Mouse (Mus musculus) Patski (cell line): ENCODE measurements around the gene Smim4. TPM values are rescaled to one million over a fixed set of nuclear protein-coding genes. Genes with fewer than 3 reads are reported as not detected.
A peak's percentile ranks its signal among the peaks of the same experiment; 100 is the strongest.

ENCODE experiments used
- ATAC-seq: fragments of 100-300 bp; one replicate; pipeline ENCODE4 v1.8.0; 2021
- CTCF ChIA-PET: fragments of 350-600 bp; sonication (Branson Sonifier 250); formaldehyde crosslinking; loops from one replicate; lab custom pipeline; 2022; ENCODE audit warnings: inconsistent platforms; lab: Charles Lee
- POLR2A ChIA-PET: fragments of 350-600 bp; sonication (Branson Sonifier 250); formaldehyde crosslinking; loops from one replicate; lab custom pipeline; 2022; ENCODE audit warnings: antibody characterized with exemption, inconsistent platforms; lab: Charles Lee
- DNase-seq: peaks from one replicate; pipeline ENCODE4 v3.0.0-alpha.2; 2011; ENCODE audit warnings: low read depth, low spot score
- H3K27me3 ChIP-seq: fragments of 371-371 bp; one replicate; pipeline ENCODE4 v1.5.1; 2021
- CTCF ChIP-seq: fragments of 100-300 bp; IDR thresholded peaks from one replicate; pipeline ENCODE4 v1.5.1; 2021
- in situ Hi-C: fragments of 300-500 bp; cut with MboI; formaldehyde crosslinking; loops from 3 replicates; pipeline ENCODE4 v1.11.1; 2018; ENCODE audit warnings: low pct_unique_long_range_greater_than_20kb, mixed read lengths
- polyA plus RNA-seq: library from polyadenylated mRNA; unstranded; gene quantifications from one replicate; pipeline ENCODE4 v1.2.3, GENCODE M21; 2021

Smim4 gene
- polyA plus RNA-seq, 1 experiment from 2014 or later: 75.7 TPM

DNA sequence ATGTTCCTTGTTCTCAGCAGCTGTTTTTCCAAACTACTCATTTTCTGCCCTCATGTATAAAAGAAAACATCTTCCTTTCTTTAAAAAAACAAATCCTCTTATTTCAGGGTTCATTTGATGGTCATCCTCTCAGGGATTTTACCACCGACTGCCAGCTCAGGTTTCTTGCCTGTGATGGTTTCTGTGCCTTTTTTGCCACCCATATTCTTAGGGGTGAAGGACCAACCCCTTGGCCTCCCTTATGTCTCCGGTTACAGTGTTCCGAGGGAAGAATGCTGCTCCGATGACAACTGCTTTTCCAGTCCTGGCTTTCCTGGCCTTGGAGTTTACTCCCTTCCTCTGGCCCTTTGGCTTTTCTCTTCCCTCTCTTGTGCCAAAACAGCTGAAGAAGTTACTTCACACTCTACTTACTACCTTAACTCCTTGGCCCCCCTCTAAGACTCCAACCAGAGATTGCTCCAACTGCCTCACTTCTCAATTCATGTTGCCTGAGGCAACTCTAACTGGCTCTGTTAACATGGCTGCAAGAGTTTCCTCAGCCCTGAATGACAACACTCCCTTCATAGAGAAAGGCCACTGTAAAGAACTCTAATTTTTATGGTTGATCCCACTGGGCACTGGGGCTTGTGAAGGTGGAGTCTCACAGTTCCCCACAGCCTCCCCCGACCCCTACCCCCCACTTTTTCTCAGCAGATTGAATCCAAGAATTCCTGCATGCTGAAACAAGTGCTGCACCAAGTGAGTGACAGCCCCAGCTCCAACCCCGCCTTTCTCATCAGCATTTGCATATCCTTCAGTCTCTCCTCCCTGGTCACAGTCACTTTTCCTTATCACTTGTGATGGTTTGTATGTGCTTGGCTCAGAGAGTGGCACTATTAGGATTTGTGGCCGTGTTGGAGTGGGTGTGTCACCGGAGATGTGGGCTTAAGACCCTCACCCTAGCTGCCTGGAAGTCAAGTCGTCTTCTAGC lies 3.4 kb downstream of the Smim4 start:
- H3K27me3 ChIP-seq: no peaks in the 10 kb centered on the region
- in situ Hi-C loops: no loop called here
- ChIA-PET POLR2A (no interaction called here), CTCF (interaction anchor here (1.3 kb wide), 1 partner anchor 13 kb away, joined by 3 read pairs; no protein-coding TSS in a partner anchor)
- ATAC-seq (peak; percentile 10), DNase-seq (no peak)
- no peak for TF ChIP-seq CTCF

- in situ Hi-C loops: no loop called here
- no peak for DNase-seq
- ChIA-PET CTCF (interaction anchor here (0.7 to 1.3 kb wide), 3 partner anchors 8 to 89 kb away, joined by 3 to 5 read pairs (median 3); no protein-coding TSS in a partner anchor), POLR2A (no interaction called here)
- no peaks in the 10 kb centered on the region for H3K27me3 ChIP-seq
- TF ChIP-seq CTCF: no peak
- no peak for ATAC-seq
These were observed 13.2 kb downstream of the Smim4 start for GRCm38 (mm10) chr14:31115522-31115921.

DNA sequence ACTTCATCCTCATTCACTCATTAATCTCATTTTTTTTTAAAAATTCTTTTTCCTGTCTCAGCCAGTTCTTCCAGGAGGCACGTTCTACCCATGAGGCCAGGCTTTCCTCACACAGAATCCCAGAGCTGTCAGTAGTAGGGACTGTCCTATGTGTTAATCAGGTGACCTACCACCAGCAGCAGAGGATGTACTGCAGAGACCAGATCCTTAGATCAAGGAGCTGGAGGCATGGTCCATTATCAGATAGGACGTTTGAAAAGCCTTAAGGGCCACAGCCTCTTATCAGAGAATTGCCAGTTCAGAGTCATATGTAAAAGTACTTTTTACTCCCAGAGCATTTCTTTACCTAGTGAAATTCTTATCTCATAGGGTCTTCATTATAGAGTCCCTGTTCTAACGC lies 14.7 kb downstream of the Smim4 start:
- DNase-seq (no peak), ATAC-seq (no peak)
- in situ Hi-C loops: no loop called here
- H3K27me3 ChIP-seq: no peaks in the 10 kb centered on the region
- POLR2A ChIA-PET: no interaction called here
- TF ChIP-seq CTCF: no peak
- CTCF ChIA-PET: interaction anchor here (1.0 kb wide), 1 partner anchor 55 kb away, joined by 3 read pairs; no protein-coding TSS in a partner anchor

- ChIA-PET CTCF (interaction anchor here (0.6 to 1.1 kb wide), 4 partner anchors 12 to 54 kb away, joined by 3 read pairs; no protein-coding TSS in a partner anchor), POLR2A (no interaction called here)
- DNase-seq: no peak
- in situ Hi-C loops: no loop called here
- no peak for TF ChIP-seq CTCF
- H3K27me3 ChIP-seq: no peaks in the 10 kb centered on the region
- ATAC-seq: no peak
These were observed 16.6 kb downstream of the Smim4 start for GRCm38 (mm10) chr14:31112187-31112586.

DNA sequence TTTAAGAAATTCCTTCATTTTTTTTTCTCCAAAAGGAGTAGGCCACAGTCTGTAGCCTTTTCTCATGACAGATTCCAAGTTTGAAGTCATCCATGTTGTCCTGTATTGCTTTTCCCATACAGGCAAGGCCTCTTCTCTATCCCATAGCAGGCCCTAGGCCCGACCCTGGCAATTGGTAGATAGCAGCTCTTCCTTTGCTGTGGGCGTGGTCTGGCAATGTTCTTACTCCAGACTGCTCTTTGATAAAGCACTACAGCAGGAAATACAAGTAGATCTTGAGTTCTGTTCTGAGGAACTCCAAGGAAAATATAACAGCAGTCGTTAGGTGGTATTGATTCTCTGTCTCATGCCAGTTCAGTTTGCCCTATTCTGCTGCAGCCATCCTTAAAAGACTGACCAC lies 18.1 kb downstream of the Smim4 start:
- ATAC-seq (no peak), DNase-seq (no peak)
- in situ Hi-C loops: no loop called here
- H3K27me3 ChIP-seq: no peaks in the 10 kb centered on the region
- no peak for TF ChIP-seq CTCF
- ChIA-PET CTCF (no interaction called here), POLR2A (no interaction called here)

GRCm38 (mm10) chr14:31105156-31105555 lies 23.6 kb downstream of the Smim4 start:
- CTCF ChIA-PET: no interaction called here
- in situ Hi-C loops: no loop called here
- POLR2A ChIA-PET: no interaction called here
- DNase-seq (no peak), ATAC-seq (no peak)
- no peak for TF ChIP-seq CTCF
- no peaks in the 10 kb centered on the region for H3K27me3 ChIP-seq

DNA sequence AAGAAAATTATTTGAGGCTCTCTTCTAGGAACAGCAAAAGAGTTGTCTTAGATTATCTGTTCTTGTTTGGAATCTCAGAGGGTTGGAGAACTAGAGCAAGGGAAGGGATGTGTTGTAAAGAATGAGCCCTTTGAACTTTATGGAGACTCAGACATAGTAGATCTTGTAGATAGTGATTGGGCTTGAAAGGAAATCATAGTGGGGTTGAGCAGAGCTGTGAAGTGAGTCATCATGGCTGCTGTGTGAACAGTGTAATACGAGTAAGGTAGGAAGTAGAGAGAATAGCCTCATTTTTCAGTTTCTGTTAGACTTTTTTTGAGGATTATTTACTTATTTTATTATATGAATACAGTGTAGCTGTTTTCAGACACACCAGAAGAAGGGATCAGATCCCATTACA lies 38.8 kb downstream of the Smim4 start:
- TF ChIP-seq CTCF: no peak
- in situ Hi-C loops: no loop called here
- no peaks in the 10 kb centered on the region for H3K27me3 ChIP-seq
- CTCF ChIA-PET: interaction anchor here (1.3 to 1.4 kb wide), 2 partner anchors 21 to 38 kb away, joined by 3 read pairs; no protein-coding TSS in a partner anchor
- no peak for DNase-seq
- POLR2A ChIA-PET: interaction anchor here (1.1 kb wide), 1 partner anchor 38 kb away, joined by 3 read pairs; no protein-coding TSS in a partner anchor
- no peak for ATAC-seq

DNA sequence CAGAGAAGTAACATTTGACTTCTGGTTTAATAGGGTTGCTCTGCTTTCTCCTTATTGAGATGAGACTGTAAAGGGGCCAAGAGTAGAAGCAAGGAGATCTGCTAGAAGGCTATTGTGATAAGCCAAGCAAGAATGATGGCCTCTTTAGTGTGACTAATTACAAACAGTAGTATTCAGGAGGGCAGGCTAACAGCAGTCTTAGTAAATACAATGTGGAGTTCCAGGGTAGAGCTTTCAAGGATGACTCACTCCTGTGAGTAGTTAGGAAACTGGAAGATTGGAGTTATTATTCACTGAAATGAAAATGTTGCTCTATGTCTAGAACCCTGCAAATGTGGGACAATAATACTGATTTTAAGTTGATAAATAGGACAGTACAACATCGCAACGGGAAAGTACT lies 40.2 kb downstream of the Smim4 start:
- ATAC-seq: no peak

DNA sequence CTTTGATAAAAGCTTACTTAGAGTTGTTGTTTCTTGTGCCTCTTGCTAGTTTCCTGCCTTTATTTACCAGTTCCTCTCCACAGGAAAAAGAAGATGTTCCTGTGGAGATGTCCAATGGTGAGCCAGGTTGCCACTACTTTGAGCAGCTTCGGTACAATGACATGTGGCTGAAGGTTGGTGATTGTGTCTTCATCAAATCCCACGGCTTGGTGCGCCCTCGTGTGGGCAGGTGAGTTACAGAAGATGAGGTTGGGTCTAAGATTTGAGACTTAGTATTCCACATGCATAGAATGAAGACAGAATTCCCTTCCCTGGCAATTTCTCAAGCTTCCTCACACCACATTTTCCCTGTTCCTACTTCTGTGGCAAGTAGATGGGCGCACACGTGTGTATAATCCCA lies 41.3 kb downstream of the Smim4 start:
- ChIA-PET CTCF (interaction anchor here (1.6 kb wide), 1 partner anchor 34 kb away, joined by 3 read pairs; no protein-coding TSS in a partner anchor), POLR2A (interaction anchor here (0.6 kb wide), 1 partner anchor 68 kb away, joined by 7 read pairs; no protein-coding TSS in a partner anchor)
- no peak for ATAC-seq
- in situ Hi-C loops: no loop called here
- no peak for DNase-seq
- TF ChIP-seq CTCF: peak; percentile 38
- no peaks in the 10 kb centered on the region for H3K27me3 ChIP-seq

More for the DNA sequence above, 40.2 kb downstream of the Smim4 start:
- ChIA-PET CTCF (interaction anchor here (1.1 kb wide), 1 partner anchor 23 kb away, joined by 3 read pairs; no protein-coding TSS in a partner anchor), POLR2A (no interaction called here)
- no peak for TF ChIP-seq CTCF
- no peaks in the 10 kb centered on the region for H3K27me3 ChIP-seq
- DNase-seq: no peak
- in situ Hi-C loops: no loop called here

DNA sequence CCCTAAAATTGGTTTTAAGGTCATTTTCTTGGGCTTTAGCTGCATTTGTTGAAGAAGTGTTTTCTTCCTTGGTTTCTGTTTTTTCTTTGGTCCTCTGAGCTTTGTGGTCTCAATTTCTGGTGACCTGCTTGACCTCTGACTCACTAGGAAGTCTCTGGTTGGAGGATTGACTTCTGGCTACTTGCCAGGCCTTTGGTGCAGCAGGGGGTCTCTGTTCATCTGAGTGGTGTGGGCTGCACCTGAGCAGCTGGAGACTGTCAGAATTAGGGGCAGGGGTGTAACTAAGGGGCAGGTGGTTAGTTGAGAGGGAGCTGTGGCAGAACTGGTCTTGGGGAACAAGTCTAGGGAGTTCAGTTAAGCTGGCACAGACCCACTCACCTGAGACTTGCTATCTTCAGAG lies 47.6 kb downstream of the Smim4 start:
- in situ Hi-C loops: no loop called here
- ChIA-PET CTCF (no interaction called here), POLR2A (no interaction called here)
- no peak for TF ChIP-seq CTCF
- ATAC-seq (no peak), DNase-seq (peak; percentile 72)
- no peaks in the 10 kb centered on the region for H3K27me3 ChIP-seq
